Mouse (Mus musculus) embryonic fibroblast, embryonic 13.5 days (primary cell): ENCODE measurements around the gene Pde4d. TPM values are rescaled to one million over a fixed set of nuclear protein-coding genes. Genes with fewer than 3 reads are reported as not detected.

ENCODE experiments used
- H3K27ac ChIP-seq: 2 replicates; pipeline ENCODE4 v1.5.1; 2012; ENCODE audit warnings: low read length, control low read depth, inconsistent platforms; ENCODE audit not compliant: insufficient read depth
- H3K4me1 ChIP-seq: 2 replicates; pipeline ENCODE4 v1.6.1; 2011; ENCODE audit warnings: low read length; ENCODE audit not compliant: control insufficient read depth, insufficient read depth
- H3K4me3 ChIP-seq: 2 replicates; pipeline ENCODE4 v1.5.1; 2011; ENCODE audit warnings: mild to moderate bottlenecking, control low read depth, low read length; ENCODE audit not compliant: insufficient read depth
- CTCF ChIP-seq: IDR thresholded peaks from 2 replicates; pipeline ENCODE4 v1.5.1; 2011; ENCODE audit warnings: mild to moderate bottlenecking, control low read depth, low read length, moderate library complexity, borderline replicate concordance; ENCODE audit not compliant: insufficient read depth
- POLR2A ChIP-seq: IDR thresholded peaks from 2 replicates; pipeline ENCODE4 v1.6.1; 2011; ENCODE audit warnings: low read depth, mild to moderate bottlenecking, control low read depth, low read length, moderate library complexity
- polyA plus RNA-seq: library from polyadenylated mRNA; stranded (reverse); fragments of >200 nt; gene quantifications from 2 replicates; pipeline ENCODE4 v1.2.4, GENCODE M21; 2011; ENCODE audit warnings: low read depth; ENCODE audit not compliant: missing spikeins, insufficient read length

Pde4d gene
- polyA plus RNA-seq, 1 experiment = 26.9 TPM

- TF ChIP-seq CTCF = no peak
- no peak for TF ChIP-seq POLR2A
- H3K27ac ChIP-seq = no peak overlapping the region
Measured at GRCm38 (mm10) chr13:108626166-108626565, 176.4 kb downstream of the Pde4d start.

GRCm38 (mm10) chr13:108628501-108628900 is 178.8 kb downstream of the Pde4d start:
- H3K27ac ChIP-seq = no peak overlapping the region
- TF ChIP-seq POLR2A (no peak), CTCF (no peak)
- H3K4me3 ChIP-seq = no peak overlapping the region
- no peaks in the 10 kb centered on the region for H3K4me1 ChIP-seq

More at GRCm38 (mm10) chr13:108626166-108626565, 176.4 kb downstream of the Pde4d start:
- Histone ChIP-seq H3K4me3 (no peak overlapping the region), H3K4me1 (no peaks in the 10 kb centered on the region)

DNA sequence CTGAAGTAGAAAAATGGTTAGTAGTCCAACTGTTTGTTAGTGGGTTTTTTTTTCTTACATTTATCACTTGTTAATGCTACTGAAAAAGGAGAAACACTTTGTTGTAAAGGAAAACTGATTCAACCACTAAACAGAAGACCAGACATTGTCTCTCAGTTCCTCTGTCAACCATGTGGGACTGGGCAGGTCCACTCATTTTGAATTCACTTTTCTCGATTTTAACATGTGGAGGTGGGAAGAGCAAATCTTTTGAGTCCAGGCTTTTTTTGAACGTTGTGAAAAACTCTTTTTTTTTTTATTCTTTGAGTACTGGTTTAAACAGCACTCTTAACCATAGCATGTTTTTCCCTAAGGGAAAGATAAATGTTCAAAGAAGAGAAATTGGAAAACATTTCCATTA is 180.8 kb downstream of the Pde4d start:
- Histone ChIP-seq H3K4me1 (no peaks in the 10 kb centered on the region), H3K27ac (no peak overlapping the region), H3K4me3 (no peak overlapping the region)
- no peak for TF ChIP-seq POLR2A

GRCm38 (mm10) chr13:108631222-108631621 is 181.5 kb downstream of the Pde4d start:
- H3K4me3 ChIP-seq = no peak overlapping the region
- TF ChIP-seq POLR2A = no peak
- TF ChIP-seq CTCF = no peak
- no peak overlapping the region for H3K27ac ChIP-seq
- peaks cover 3% of the 10 kb centered on the region; the same call in 1 of the 2 replicates for H3K4me1 ChIP-seq

DNA sequence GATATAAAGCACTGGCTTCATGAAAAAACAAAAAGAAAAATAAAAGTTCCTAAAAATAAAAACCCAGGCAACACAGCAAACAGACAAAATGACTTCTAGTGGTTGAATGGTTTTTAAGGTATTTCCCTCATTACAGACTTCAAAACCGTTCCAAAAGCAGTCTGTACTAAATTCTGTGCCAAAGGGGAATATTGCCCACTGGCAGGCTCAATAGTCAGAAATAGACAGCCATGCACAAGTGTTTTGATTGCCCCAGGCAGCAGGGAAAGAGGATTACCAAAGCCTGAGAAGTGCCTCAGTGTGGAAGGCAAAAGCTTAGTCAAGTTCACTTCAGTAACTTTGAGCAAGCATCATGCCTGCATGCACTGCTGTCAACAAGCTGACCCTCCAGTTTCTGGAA is 186.8 kb downstream of the Pde4d start:
- H3K4me1 ChIP-seq = peaks cover 3% of the 10 kb centered on the region; the same call in 1 of the 2 replicates
- H3K4me3 ChIP-seq = no peak overlapping the region
- no peak for TF ChIP-seq POLR2A
- TF ChIP-seq CTCF = no peak
- H3K27ac ChIP-seq = no peak overlapping the region

GRCm38 (mm10) chr13:108642259-108642658 is 192.5 kb downstream of the Pde4d start:
- Histone ChIP-seq H3K27ac (no peak overlapping the region), H3K4me3 (no peak overlapping the region), H3K4me1 (no peaks in the 10 kb centered on the region)
- no peak for TF ChIP-seq POLR2A
- TF ChIP-seq CTCF = no peak

- no peak overlapping the region for H3K27ac ChIP-seq
- H3K4me3 ChIP-seq = no peak overlapping the region
- H3K4me1 ChIP-seq = no peaks in the 10 kb centered on the region
- TF ChIP-seq CTCF = no peak
- TF ChIP-seq POLR2A = no peak
Measured at GRCm38 (mm10) chr13:108646801-108647200, 197.1 kb downstream of the Pde4d start.

GRCm38 (mm10) chr13:108647239-108647638 is 197.5 kb downstream of the Pde4d start:
- Histone ChIP-seq H3K27ac (no peak overlapping the region), H3K4me1 (no peaks in the 10 kb centered on the region), H3K4me3 (no peak overlapping the region)
- TF ChIP-seq POLR2A (no peak), CTCF (no peak)

GRCm38 (mm10) chr13:108654026-108654723 is 204.4 kb downstream of the Pde4d start:
- Histone ChIP-seq H3K4me3 (no peak overlapping the region), H3K4me1 (no peaks in the 10 kb centered on the region), H3K27ac (no peak overlapping the region)
- no peak for TF ChIP-seq POLR2A
- no peak for TF ChIP-seq CTCF

GRCm38 (mm10) chr13:108666579-108666978 is 216.8 kb downstream of the Pde4d start:
- H3K4me1 ChIP-seq = no peaks in the 10 kb centered on the region
- no peak overlapping the region for H3K4me3 ChIP-seq
- no peak overlapping the region for H3K27ac ChIP-seq
- no peak for TF ChIP-seq CTCF
